Mouse (Mus musculus): ENCODE data around the gene Lrg1.

DNA sequence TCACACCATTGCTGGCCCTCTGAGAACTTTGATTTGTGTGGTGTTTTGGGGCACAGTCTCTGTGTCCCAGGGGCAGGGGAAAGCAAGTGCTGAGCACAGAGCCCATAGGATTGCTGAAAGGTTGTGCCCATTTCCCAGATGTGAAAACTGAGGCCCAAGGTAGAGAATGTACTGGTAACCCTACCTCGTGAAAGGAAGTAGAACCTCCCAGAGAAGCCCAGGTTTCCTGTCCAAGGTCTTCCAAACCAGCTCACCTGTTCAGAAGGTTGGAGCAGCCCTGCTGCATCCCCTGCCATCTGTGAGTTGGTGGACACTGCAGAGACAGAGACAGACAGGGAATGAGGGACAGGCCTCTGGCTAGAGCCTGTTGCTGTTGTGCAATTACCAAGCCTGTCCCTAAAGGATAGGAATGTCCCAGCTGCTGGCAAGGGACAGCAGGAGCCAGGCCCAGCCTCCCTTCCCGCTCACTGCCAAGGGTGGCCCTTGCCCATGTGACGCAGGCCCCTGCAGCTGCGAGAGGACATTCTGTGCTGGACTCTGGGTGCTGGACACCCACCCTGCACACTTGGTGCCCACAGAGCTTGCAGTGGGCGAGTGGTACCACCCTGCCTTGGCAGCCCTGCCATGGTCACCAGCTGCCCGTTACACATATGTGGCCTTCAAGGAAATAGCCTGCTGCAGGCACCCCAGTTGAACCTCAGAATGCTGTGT lies 13.3 kb downstream of the Lrg1 start:
- no peak for TF ChIP-seq CTCF (IDR thresholded peaks at IDR 0.05; ENCODE audit: extremely low read depth, insufficient read depth, insufficient read length, insufficient replicate concordance)
- TF ChIP-seq POLR2A (IDR thresholded peaks at IDR 0.05; ENCODE audit: low read depth, low read length), result no peak
